Mouse (Mus musculus): Measurements from ENCODE around the gene Dynlt1c. TPM values are rescaled to one million over a fixed set of nuclear protein-coding genes. Genes with fewer than 3 reads are reported as not detected.
"Not testable (repeated sequence)": the region's sequence is repeated elsewhere in the genome, so short reads cannot be mapped to it uniquely, and the experiment has no call there.

The Dynlt1c gene
- polyA plus RNA-seq, 1 experiment from 2014 or later: 8.9 TPM

GRCm38 (mm10) chr17:6658801-6659200 is 57.3 kb downstream of the Dynlt1c start, which contains the start of gene Sytl3:
Sytl3 (plus strand) TSS chr17:6659093.
- not testable (repeated sequence) for H3K4me1 ChIP-seq (replicated peaks; ENCODE audit: control insufficient read depth, insufficient read depth, low read length); H3K4me3 ChIP-seq (ENCODE audit: low read depth, low read length); H3K9ac ChIP-seq (ENCODE audit: low read depth, low read length); H3K9me3 ChIP-seq (ENCODE audit: control insufficient read depth); H3K4me2 ChIP-seq (replicated peaks; ENCODE audit: low read depth); H3K27ac ChIP-seq (ENCODE audit: low read depth, low read length); H3K36me3 ChIP-seq (ENCODE audit: control insufficient read depth, insufficient read depth); H3K27me3 ChIP-seq (replicated peaks; ENCODE audit: control insufficient read depth, insufficient read depth, low read length); ATAC-seq
- WGBS: 74% methylated on average over 3 of the region's 7 CpGs

Other genes with a start within 250 kb of the Dynlt1c start
- gene Dynlt1b, start 171.6 kb upstream of the Dynlt1c start, polyA plus RNA-seq (2015; fragmentation: Nextera tagmentation; extraction: Ambion mirVana): 725 and 769 TPM in 2 replicates
- 234 and 240 TPM in 2 replicates for gene Dynlt1f, start 54.2 kb downstream of the Dynlt1c start, polyA plus RNA-seq (2015; fragmentation: Nextera tagmentation; extraction: Ambion mirVana)
- gene Sytl3, start 57.4 kb downstream of the Dynlt1c start, polyA plus RNA-seq (2015; fragmentation: Nextera tagmentation; extraction: Ambion mirVana): 10.7 and 11.0 TPM in 2 replicates
- 342 and 379 TPM in 2 replicates for gene Ezr, start 181.1 kb downstream of the Dynlt1c start, polyA plus RNA-seq (2015; fragmentation: Nextera tagmentation; extraction: Ambion mirVana)